Comparison of ENCODE assay signal across 13 mouse cellular contexts in genomic region chr16:43638406-43639049, GRCm38 (mm10). TPM values are rescaled to one million over a fixed set of nuclear protein-coding genes. Genes with fewer than 3 reads are reported as not detected.
DNase-seq lines count a peak whose midpoint lies in the region; ATAC-seq and TF ChIP-seq lines count a peak whose summit lies in the region.
"Had no signal": no experiment of that assay in that cellular context is flagged by ENCODE, and none has a peak within 500 bp of the region (broad histone marks: within the 10 kb centered on the region; RNA-seq: fewer than 3 reads in every experiment).

No protein-coding gene starts in this region.

- 55% methylated on average over 21 of the region's 21 CpGs for WGBS in limb, embryonic 13.5 days
- WGBS in liver, embryonic 12.5 days (ENCODE audit: insufficient replicate concordance): 58% methylated on average over 21 of the region's 21 CpGs

- no peaks in the 10 kb centered on the region for H3K36me3 ChIP-seq in limb, embryonic 13.5 days
- no peaks in the 10 kb centered on the region for H3K36me3 ChIP-seq in liver, embryonic 12.5 days

- H3K4me2 ChIP-seq in limb, embryonic 13.5 days (replicated peaks): peak overlapping the region; percentile 53
- no peak overlapping the region for H3K4me2 ChIP-seq in liver, embryonic 12.5 days

- ATAC-seq in limb, embryonic 13.5 days (ENCODE audit: low FRiP score, low read depth): peak; percentile 66; the same call in 1 of the 2 replicates
- ATAC-seq in liver, embryonic 12.5 days: no peak

- TF ChIP-seq CTCF in layer of hippocampus, adult 2 months (conservative IDR thresholded peaks at IDR 0.05): no peak

- H3K27ac ChIP-seq in layer of hippocampus, adult 2 months: peak overlapping the region; percentile 83
- peak overlapping the region; percentile 15; the same call in 1 of the 2 replicates for H3K27ac ChIP-seq in limb, embryonic 13.5 days
- H3K27ac ChIP-seq in liver, embryonic 12.5 days: no peak overlapping the region
- H3K27ac ChIP-seq: midbrain, embryonic 10.5 days had no signal

- peaks cover 5% of the 10 kb centered on the region for H3K4me1 ChIP-seq in limb, embryonic 13.5 days
- no peaks in the 10 kb centered on the region for H3K4me1 ChIP-seq in liver, embryonic 12.5 days
- H3K4me1 ChIP-seq: midbrain, embryonic 10.5 days had no signal

- H3K27me3 ChIP-seq in limb, embryonic 13.5 days: no peaks in the 10 kb centered on the region
- no peaks in the 10 kb centered on the region for H3K27me3 ChIP-seq in liver, embryonic 12.5 days (replicated peaks)

- no peaks in the 10 kb centered on the region for H3K9me3 ChIP-seq in limb, embryonic 13.5 days
- no peaks in the 10 kb centered on the region for H3K9me3 ChIP-seq in liver, embryonic 12.5 days (replicated peaks)
- H3K9me3 ChIP-seq: midbrain, embryonic 10.5 days had no signal

- H3K4me3 ChIP-seq in layer of hippocampus, adult 2 months: peak overlapping the region; percentile 11; the same call in 1 of the 2 replicates
- H3K4me3 ChIP-seq in limb, embryonic 13.5 days: peak overlapping the region; percentile 12; the same call in 1 of the 2 replicates
- no peak overlapping the region for H3K4me3 ChIP-seq in liver, embryonic 12.5 days
- H3K4me3 ChIP-seq: midbrain, embryonic 10.5 days had no signal

- peak; percentile 15 for DNase-seq in adrenal gland, postnatal 14 days
- no peak for DNase-seq in adrenal gland, adult 2 months
- no peak for DNase-seq in layer of hippocampus, adult 2 months (ENCODE audit: low spot score in 2 of 2)
- DNase-seq in layer of hippocampus, adult 8-10 months (ENCODE audit: low spot score in 2 of 2): no peak
- DNase-seq in cerebellum, postnatal 14 days: peak; percentile 67
- no peak for DNase-seq in B cell, adult 2 months
- DNase-seq: layer of hippocampus, adult 9-11 months; right cerebral cortex, postnatal 14 days had no signal

- H3K9ac ChIP-seq in limb, embryonic 13.5 days: peak overlapping the region; percentile 35; the same call in 1 of the 2 replicates
- no peak overlapping the region for H3K9ac ChIP-seq in liver, embryonic 12.5 days

RNA-seq across cellular contexts. Expression of gene Tigit, which starts 25.4 kb away (rescaled TPM):
- 0.41 TPM in 1 of 2 replicates, not detected in the other for total RNA-seq in adrenal gland, postnatal 14 days (2021)
- total RNA-seq in adrenal gland, adult 2 months (2021): under 1 TPM in 1 of 2 experiments, not detected in 1; 0.32 TPM
- 0.18 and 0.20 TPM in 2 replicates for polyA plus RNA-seq in adrenal gland, adult 2 months (2012; rRNA removed)
- total RNA-seq in layer of hippocampus, adult 2 months (2021): not detected
- not detected for total RNA-seq in layer of hippocampus, adult 8-10 months (2022)
- polyA plus RNA-seq in limb, embryonic 13.5 days (2015; fragmentation: Nextera tagmentation; extraction: Ambion mirVana): 0.22 TPM in 1 of 2 replicates, not detected in the other
- not detected in 2 replicates for polyA plus RNA-seq in liver, embryonic 12.5 days (2016; fragmentation: Nextera tagmentation; extraction: Ambion mirVana)
- total RNA-seq: common myeloid progenitor, adult 5-6 weeks; gastrocnemius, postnatal 4 days had no signal
- polyA plus RNA-seq: midbrain, embryonic 10.5 days had no signal

Comparison
In these comparisons a context has a peak if more than half of its experiments do, and no peak if none do; other contexts are left out.
1. DNase-seq: peak in adrenal gland, postnatal 14 days (single experiment) and cerebellum, postnatal 14 days (2 of 2); none in adrenal gland, adult 2 months (single experiment), layer of hippocampus, adult 2 months (0 of 2), layer of hippocampus, adult 8-10 months (0 of 2) and B cell, adult 2 months (0 of 2).